Mouse (Mus musculus) heart, postnatal 0 days (tissue): ENCODE measurements around the gene Gfral.

Experiments used
- CTCF ChIP-seq: IDR thresholded peaks from 2 replicates; pipeline ENCODE4 v1.5.1; 2016; ENCODE audit warnings: antibody characterized with exemption, control low read depth, low read depth
- EP300 ChIP-seq: IDR thresholded peaks from 2 replicates; pipeline ENCODE4 v1.6.1; 2016; ENCODE audit warnings: antibody characterized with exemption, low read depth

GRCm38 (mm10) chr9:76179221-76179620 is 34.2 kb downstream of the Gfral start:
- TF ChIP-seq CTCF (no peak), EP300 (no peak)
